Mouse (Mus musculus): ENCODE results near the gene Guca1a. TPM values are rescaled to one million over a fixed set of nuclear protein-coding genes. Genes with fewer than 3 reads are reported as not detected.
"Not testable (repeated sequence)": the region's sequence is repeated elsewhere in the genome, so short reads cannot be mapped to it uniquely, and the experiment has no call there.

Gene Guca1a
- total RNA-seq, 1 experiment from 2014 or later: not detected

GRCm38 (mm10) chr17:47422616-47423015 is 22.2 kb upstream of the Guca1a start:
- not testable (repeated sequence) for ATAC-seq (ENCODE audit: extremely low read depth, insufficient number of reproducible peaks, low FRiP score, poor library complexity, severe bottlenecking)

- ATAC-seq (ENCODE audit: extremely low read depth, insufficient number of reproducible peaks, low FRiP score, poor library complexity, severe bottlenecking): no peak
These were observed 21.2 kb upstream of the Guca1a start for GRCm38 (mm10) chr17:47421566-47421965.

GRCm38 (mm10) chr17:47420195-47420594 is 19.8 kb upstream of the Guca1a start:
- no peak for ATAC-seq (ENCODE audit: extremely low read depth, insufficient number of reproducible peaks, low FRiP score, poor library complexity, severe bottlenecking)

- 0 out of 2 replicates have a peak, but pooled peaks have one; percentile 17 for ATAC-seq (ENCODE audit: extremely low read depth, insufficient number of reproducible peaks, low FRiP score, poor library complexity, severe bottlenecking)
These were observed 9.8 kb upstream of the Guca1a start for GRCm38 (mm10) chr17:47409897-47410861.

- peak; percentile 45; the same call in 1 of the 2 replicates for ATAC-seq (ENCODE audit: extremely low read depth, insufficient number of reproducible peaks, low FRiP score, poor library complexity, severe bottlenecking)
These were observed 8.1 kb upstream of the Guca1a start for GRCm38 (mm10) chr17:47408558-47408898.

- no peak for ATAC-seq (ENCODE audit: extremely low read depth, insufficient number of reproducible peaks, low FRiP score, poor library complexity, severe bottlenecking)
These were observed 7.6 kb upstream of the Guca1a start for GRCm38 (mm10) chr17:47407717-47408557.

GRCm38 (mm10) chr17:47399091-47399490 is 1.3 kb downstream of the Guca1a start:
- ATAC-seq (ENCODE audit: extremely low read depth, insufficient number of reproducible peaks, low FRiP score, poor library complexity, severe bottlenecking): no peak

- ATAC-seq (ENCODE audit: extremely low read depth, insufficient number of reproducible peaks, low FRiP score, poor library complexity, severe bottlenecking): peak; percentile 73
These were observed 4.9 kb downstream of the Guca1a start for GRCm38 (mm10) chr17:47395376-47395913.

GRCm38 (mm10) chr17:47394223-47394869 is 6.0 kb downstream of the Guca1a start:
- peak; percentile 43; the same call in 1 of the 2 replicates for ATAC-seq (ENCODE audit: extremely low read depth, insufficient number of reproducible peaks, low FRiP score, poor library complexity, severe bottlenecking)

GRCm38 (mm10) chr17:47386649-47387048 is 13.7 kb downstream of the Guca1a start:
- 0 out of 2 replicates have a peak, but pooled peaks have one; percentile 34 for ATAC-seq (ENCODE audit: extremely low read depth, insufficient number of reproducible peaks, low FRiP score, poor library complexity, severe bottlenecking)

GRCm38 (mm10) chr17:47385145-47385544 is 15.2 kb downstream of the Guca1a start, which contains the start of gene Guca1b:
TSS of gene Guca1b (plus strand) at chr17:47385393.
- no peak for ATAC-seq (ENCODE audit: extremely low read depth, insufficient number of reproducible peaks, low FRiP score, poor library complexity, severe bottlenecking)

- no peak for ATAC-seq (ENCODE audit: extremely low read depth, insufficient number of reproducible peaks, low FRiP score, poor library complexity, severe bottlenecking)
These were observed 16.3 kb downstream of the Guca1a start for GRCm38 (mm10) chr17:47384064-47384463.

- ATAC-seq (ENCODE audit: extremely low read depth, insufficient number of reproducible peaks, low FRiP score, poor library complexity, severe bottlenecking): no peak
These were observed 17.1 kb downstream of the Guca1a start for GRCm38 (mm10) chr17:47383266-47383665.

GRCm38 (mm10) chr17:47381917-47382316 is 18.5 kb downstream of the Guca1a start:
- no peak for ATAC-seq (ENCODE audit: extremely low read depth, insufficient number of reproducible peaks, low FRiP score, poor library complexity, severe bottlenecking)

- no peak for ATAC-seq (ENCODE audit: extremely low read depth, insufficient number of reproducible peaks, low FRiP score, poor library complexity, severe bottlenecking)
These were observed 22.3 kb downstream of the Guca1a start for GRCm38 (mm10) chr17:47378133-47378532.

- no peak for ATAC-seq (ENCODE audit: extremely low read depth, insufficient number of reproducible peaks, low FRiP score, poor library complexity, severe bottlenecking)
These were observed 23.6 kb downstream of the Guca1a start for GRCm38 (mm10) chr17:47376779-47377280.

- ATAC-seq (ENCODE audit: extremely low read depth, insufficient number of reproducible peaks, low FRiP score, poor library complexity, severe bottlenecking): no peak
These were observed 26.4 kb downstream of the Guca1a start for GRCm38 (mm10) chr17:47373991-47374390.

GRCm38 (mm10) chr17:47371451-47371850 is 28.9 kb downstream of the Guca1a start:
- peak; percentile 65 for ATAC-seq (ENCODE audit: extremely low read depth, insufficient number of reproducible peaks, low FRiP score, poor library complexity, severe bottlenecking)

GRCm38 (mm10) chr17:47369087-47369443 is 31.3 kb downstream of the Guca1a start:
- no peak for ATAC-seq (ENCODE audit: extremely low read depth, insufficient number of reproducible peaks, low FRiP score, poor library complexity, severe bottlenecking)
